Mouse (Mus musculus) lung, adult 2 months (tissue): ENCODE measurements around the gene Hfe.

Experiments
- CTCF ChIP-seq: fragments of 200-500 bp; IDR thresholded peaks from 2 replicates; pipeline ENCODE4 v1.5.1; 2011; ENCODE audit warnings: mild to moderate bottlenecking, low read length, control low read depth; ENCODE audit not compliant: insufficient read depth
- POLR2A ChIP-seq: fragments of 200-500 bp; IDR thresholded peaks from 2 replicates; pipeline ENCODE4 v1.6.1; 2011; ENCODE audit warnings: low read depth, mild to moderate bottlenecking, control low read depth, low read length, borderline replicate concordance; ENCODE audit errors: extremely low read depth

GRCm38 (mm10) chr13:23752742-23753172 lies 42.1 kb upstream of the Hfe start:
- TF ChIP-seq CTCF: no peak
- no peak for TF ChIP-seq POLR2A
